Mouse (Mus musculus) ovary, adult 10 weeks (tissue): ENCODE results near the gene Olfr1113. TPM values are rescaled to one million over a fixed set of nuclear protein-coding genes. Genes with fewer than 3 reads are reported as not detected.

ENCODE experiments used
- polyA plus RNA-seq: library from polyadenylated mRNA; stranded (reverse); fragments of 350-450 nt; fragmentation: Illumina TruSeq; extraction: RNeasy Lipid Tissue Mini Kit (QIAGEN cat#74804); gene quantifications from one replicate; pipeline ENCODE4 v1.2.3, GENCODE M21; 2014

Olfr1113 gene
- polyA plus RNA-seq = not detected

DNA sequence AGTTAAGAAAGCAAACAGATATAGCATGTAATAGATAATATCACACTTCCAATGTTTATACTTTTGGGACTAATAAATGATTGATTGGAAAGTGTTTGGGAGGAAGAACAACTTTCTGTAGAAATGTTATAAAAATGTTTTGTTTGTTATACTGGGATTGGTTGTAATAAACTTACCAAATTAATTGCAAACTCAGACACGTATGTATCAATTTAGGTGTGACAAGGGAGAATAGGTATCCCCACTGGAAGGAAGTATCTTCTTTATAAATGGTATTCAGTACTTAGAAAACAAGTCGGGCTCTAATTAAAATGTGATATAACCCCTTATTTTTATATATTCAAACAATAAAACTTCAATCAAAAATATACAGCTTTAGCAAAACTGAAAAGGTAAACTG is at the start of gene Olfr1113:
TSS of gene Olfr1113 (plus strand) at position 301 of the 400 bp plus-strand sequence.

GRCm38 (mm10) chr2:87187498-87187897 is 21.3 kb upstream of the Olfr1113 start, which contains the start of gene Olfr1112:
Gene Olfr1112, plus strand, starts transcription at chr2:87187798.

DNA sequence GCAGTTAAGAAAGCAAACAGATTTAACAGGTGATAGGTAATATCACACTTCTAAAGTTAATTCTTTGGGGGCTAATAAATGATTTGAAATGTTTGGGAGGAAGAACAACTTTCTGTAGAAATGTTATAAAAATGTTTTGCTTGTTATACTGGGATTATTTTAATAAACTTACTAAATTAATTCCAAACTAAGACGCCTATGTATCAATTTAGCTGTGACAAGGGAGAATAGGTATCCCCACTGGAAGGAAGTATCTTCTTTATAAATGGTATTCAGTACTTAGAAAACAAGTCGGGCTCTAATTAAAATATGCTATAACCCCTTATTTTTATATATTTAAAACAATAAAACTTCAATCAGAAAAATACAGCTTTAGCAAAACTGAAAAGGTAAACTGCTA is 38.9 kb downstream of the Olfr1113 start, which contains the start of gene Olfr1115:
TSS of gene Olfr1115 (plus strand) at position 301 of the 400 bp plus-strand sequence.

Other genes starting within 250 kb of the Olfr1113 start
- not detected for gene Olfr1099, start 248.3 kb upstream of the Olfr1113 start, polyA plus RNA-seq
- gene Olfr1100, start 229.0 kb upstream of the Olfr1113 start, polyA plus RNA-seq = not detected
- gene Olfr1101, start 217.7 kb upstream of the Olfr1113 start, polyA plus RNA-seq = not detected
- not detected for gene Olfr1102, start 210.6 kb upstream of the Olfr1113 start, polyA plus RNA-seq
- gene Olfr1104, start 181.9 kb upstream of the Olfr1113 start, polyA plus RNA-seq = 0.54 TPM
- gene Olfr1105, start 172.4 kb upstream of the Olfr1113 start, polyA plus RNA-seq = not detected
- not detected for gene Olfr1106, start 156.7 kb upstream of the Olfr1113 start, polyA plus RNA-seq
- gene Olfr1107, start 133.2 kb upstream of the Olfr1113 start, polyA plus RNA-seq = not detected
- gene Olfr1109, start 113.0 kb upstream of the Olfr1113 start, polyA plus RNA-seq = not detected
- gene Olfr259, start 94.4 kb upstream of the Olfr1113 start, polyA plus RNA-seq = not detected
- gene Olfr1110, start 68.7 kb upstream of the Olfr1113 start, polyA plus RNA-seq = not detected
- not detected for gene Olfr1111, start 56.3 kb upstream of the Olfr1113 start, polyA plus RNA-seq
- not detected for gene Olfr1112, start 21.2 kb upstream of the Olfr1113 start, polyA plus RNA-seq
- not detected for gene Olfr1115, start 39.0 kb downstream of the Olfr1113 start, polyA plus RNA-seq
- not detected for gene Olfr1116, start 58.6 kb downstream of the Olfr1113 start, polyA plus RNA-seq
- not detected for gene Olfr1118, start 98.6 kb downstream of the Olfr1113 start, polyA plus RNA-seq
- gene Olfr1120, start 145.8 kb downstream of the Olfr1113 start, polyA plus RNA-seq = not detected
- not detected for gene Olfr1121, start 160.9 kb downstream of the Olfr1113 start, polyA plus RNA-seq
- gene Olfr1122, start 176.9 kb downstream of the Olfr1113 start, polyA plus RNA-seq = not detected
- gene Olfr1123, start 207.7 kb downstream of the Olfr1113 start, polyA plus RNA-seq = not detected
- gene Olfr1124, start 221.3 kb downstream of the Olfr1113 start, polyA plus RNA-seq = not detected
- not detected for gene Olfr1126, start 245.0 kb downstream of the Olfr1113 start, polyA plus RNA-seq